Mouse (Mus musculus) left cerebral cortex, adult 9 months (tissue): Measurements from ENCODE around the gene Ifna14.
A peak's percentile ranks its signal among the peaks of the same experiment; 100 is the strongest.
"Not testable (repeated sequence)": the region's sequence is repeated elsewhere in the genome, so short reads cannot be mapped to it uniquely, and the experiment has no call there.

Experiments
- DNase-seq, 2 experiments: peaks; one replicate each; pipeline ENCODE4 v3.0.0; 2022; ENCODE audit warnings: low spot score in 2 of 2

Ifna14 gene

GRCm38 (mm10) chr4:88571698-88572097 is at the start of gene Ifna14:
TSS of gene Ifna14 (minus strand) at chr4:88571798.
- DNase-seq: no peak

GRCm38 (mm10) chr4:88603276-88603675 is 31.7 kb upstream of the Ifna14 start, which contains the start of gene Ifna12:
TSS of gene Ifna12 (minus strand) at chr4:88603376.
- no peak for DNase-seq

GRCm38 (mm10) chr4:88592285-88592684 is 20.7 kb upstream of the Ifna14 start, which contains the start of gene Ifna9:
TSS of gene Ifna9 (minus strand) at chr4:88592385.
- no peak for DNase-seq

GRCm38 (mm10) chr4:88561791-88562190 is 9.8 kb downstream of the Ifna14 start:
- DNase-seq: no peak

- not testable (repeated sequence) for DNase-seq
Measured at GRCm38 (mm10) chr4:88558145-88558544, 13.5 kb downstream of the Ifna14 start, which contains the start of gene Ifna15. TSS of gene Ifna15 (minus strand) at chr4:88558245.

- peak in 1 of 2 experiments; percentile 66 for DNase-seq
Measured at GRCm38 (mm10) chr4:88550161-88550945, 21.2 kb downstream of the Ifna14 start.

- DNase-seq: no peak
Measured at GRCm38 (mm10) chr4:88547986-88548385, 23.6 kb downstream of the Ifna14 start.

- peak in 1 of 2 experiments; percentile 38 for DNase-seq
Measured at GRCm38 (mm10) chr4:88543649-88544234, 27.9 kb downstream of the Ifna14 start.

- no peak for DNase-seq
Measured at GRCm38 (mm10) chr4:88537328-88537727, 34.3 kb downstream of the Ifna14 start.

GRCm38 (mm10) chr4:88536640-88537039 is 35.0 kb downstream of the Ifna14 start:
- DNase-seq: no peak

- no peak for DNase-seq
Measured at GRCm38 (mm10) chr4:88535742-88536141, 35.9 kb downstream of the Ifna14 start.

- no peak for DNase-seq
Measured at GRCm38 (mm10) chr4:88534903-88535302, 36.7 kb downstream of the Ifna14 start.

- DNase-seq: no peak
Measured at GRCm38 (mm10) chr4:88533499-88533898, 38.1 kb downstream of the Ifna14 start.

- no peak for DNase-seq
Measured at GRCm38 (mm10) chr4:88530892-88531291, 40.7 kb downstream of the Ifna14 start.

GRCm38 (mm10) chr4:88530271-88530670 is 41.3 kb downstream of the Ifna14 start:
- DNase-seq: no peak

GRCm38 (mm10) chr4:88526379-88527049 is 45.1 kb downstream of the Ifna14 start:
- DNase-seq: no peak

- no peak for DNase-seq
Measured at GRCm38 (mm10) chr4:88525393-88525792, 46.2 kb downstream of the Ifna14 start.

- no peak for DNase-seq
Measured at GRCm38 (mm10) chr4:88523241-88523640, 48.4 kb downstream of the Ifna14 start.

- no peak for DNase-seq
Measured at GRCm38 (mm10) chr4:88522674-88523073, 48.9 kb downstream of the Ifna14 start, which contains the start of gene Ifnb1. TSS of gene Ifnb1 (minus strand) at chr4:88522774.
